Mouse (Mus musculus) CH12.LX (cell line): ENCODE results near the gene Milr1. TPM values are rescaled to one million over a fixed set of nuclear protein-coding genes. Genes with fewer than 3 reads are reported as not detected.
A peak's percentile ranks its signal among the peaks of the same experiment; 100 is the strongest.

Experiments used
- DNase-seq: peaks from one replicate; pipeline ENCODE4 v3.0.0-alpha.2; 2013; ENCODE audit errors: extremely low read depth
- H3K27ac ChIP-seq: 2 replicates; pipeline ENCODE4 v1.5.1; 2012; ENCODE audit warnings: low read depth, mild to moderate bottlenecking, control low read depth, moderate library complexity; ENCODE audit not compliant: insufficient read depth
- H3K27me3 ChIP-seq: replicated peaks from 2 replicates; pipeline ENCODE3; 2012; ENCODE audit warnings: inconsistent platforms
- H3K36me3 ChIP-seq, 2 experiments: replicated peaks in 1 of 2; 2 replicates each; pipeline versions ENCODE3 to v1.6.1; 2012; ENCODE audit warnings: inconsistent platforms in 1 of 2, low read length in 1 of 2, mild to moderate bottlenecking in 1 of 2, mixed read lengths in 1 of 2, moderate library complexity in 1 of 2; ENCODE audit not compliant: control insufficient read depth in 1 of 2, insufficient read depth in 1 of 2
- H3K4me1 ChIP-seq, 2 experiments: 2 replicates each; pipeline ENCODE4 v1.6.1; 2012; ENCODE audit warnings: inconsistent platforms in 1 of 2, moderate library complexity in 1 of 2; ENCODE audit not compliant: insufficient read depth in 2 of 2, control insufficient read depth in 1 of 2
- H3K4me2 ChIP-seq: 2 replicates; pipeline ENCODE4 v1.6.1; 2012; ENCODE audit warnings: low read depth, mild to moderate bottlenecking, control low read depth; ENCODE audit not compliant: poor library complexity, insufficient read depth, severe bottlenecking
- H3K4me3 ChIP-seq, 3 experiments: fragments of 150-350 bp in 1 of 3; sonication (generic) in 1 of 3; replicated peaks in 1 of 3; 2 replicates each; pipeline versions ENCODE3 to v1.5.1; 2011 to 2012; ENCODE audit warnings: low read depth in 2 of 3, low read length in 2 of 3, mild to moderate bottlenecking in 2 of 3, moderate library complexity in 2 of 3, control low read depth in 1 of 3, improper control_type of control experiment in 1 of 3, inconsistent platforms in 1 of 3, mixed read lengths in 1 of 3; ENCODE audit not compliant: poor library complexity in 1 of 3
- H3K79me2 ChIP-seq: replicated peaks from 2 replicates; pipeline ENCODE4 v1.6.1; 2012; ENCODE audit warnings: mild to moderate bottlenecking, moderate library complexity; ENCODE audit not compliant: control insufficient read depth, poor library complexity, insufficient read depth, severe bottlenecking; ENCODE audit errors: extremely low read depth
- H3K9ac ChIP-seq: 2 replicates; pipeline ENCODE4 v1.6.1; 2012; ENCODE audit warnings: low read depth, mild to moderate bottlenecking, control low read depth, moderate library complexity; ENCODE audit not compliant: insufficient read depth
- H3K9me3 ChIP-seq: replicated peaks from 2 replicates; pipeline ENCODE3; 2012; ENCODE audit warnings: low read length, inconsistent platforms, mixed read lengths
- BHLHE40 ChIP-seq: IDR thresholded peaks from 2 replicates; pipeline ENCODE4 v1.6.1; 2011; ENCODE audit warnings: mild to moderate bottlenecking, low read depth, low read length, improper control_type of control experiment
- CTCF ChIP-seq, 2 experiments: IDR thresholded peaks in 1 of 2; conservative IDR thresholded peaks in 1 of 2; 2 replicates each; pipeline ENCODE4 v1.5.1; 2011 to 2012; ENCODE audit warnings: low read depth in 2 of 2, low read length in 2 of 2, improper control_type of control experiment in 1 of 2, inconsistent platforms in 1 of 2, mild to moderate bottlenecking in 1 of 2, moderate library complexity in 1 of 2
- E2F4 ChIP-seq: IDR thresholded peaks from 2 replicates; pipeline ENCODE4 v1.6.1; 2011; ENCODE audit warnings: low read depth, low read length, improper control_type of control experiment; ENCODE audit not compliant: insufficient replicate concordance
- ELF1 ChIP-seq: IDR thresholded peaks from 2 replicates; pipeline ENCODE4 v1.6.1; 2014; ENCODE audit warnings: low read depth, mild to moderate bottlenecking, inconsistent platforms, low read length, improper control_type of control experiment
- EP300 ChIP-seq: IDR thresholded peaks from 2 replicates; pipeline ENCODE4 v1.6.1; 2011; ENCODE audit warnings: low read length, improper control_type of control experiment
- ETS1 ChIP-seq: conservative IDR thresholded peaks from 2 replicates; pipeline ENCODE4 v1.6.1; 2012; ENCODE audit warnings: low read depth, mild to moderate bottlenecking, inconsistent platforms, low read length, improper control_type of control experiment, moderate library complexity
- GABPA ChIP-seq: IDR thresholded peaks from 2 replicates; pipeline ENCODE4 v1.6.1; 2012; ENCODE audit warnings: low read depth, low read length, improper control_type of control experiment, inconsistent platforms; ENCODE audit not compliant: insufficient replicate concordance
- HCFC1 ChIP-seq: IDR thresholded peaks from 2 replicates; pipeline ENCODE4 v1.6.1; 2012; ENCODE audit warnings: low read depth, mild to moderate bottlenecking, inconsistent platforms, low read length, improper control_type of control experiment
- JUND ChIP-seq: conservative IDR thresholded peaks from 2 replicates; pipeline ENCODE4 v1.6.1; 2011; ENCODE audit warnings: low read depth, low read length, improper control_type of control experiment
- MAFK ChIP-seq: IDR thresholded peaks from 2 replicates; pipeline ENCODE4 v1.6.1; 2011; ENCODE audit warnings: low read length, improper control_type of control experiment; ENCODE audit not compliant: insufficient replicate concordance
- MAZ ChIP-seq: IDR thresholded peaks from 2 replicates; pipeline ENCODE4 v1.6.1; 2012; ENCODE audit warnings: low read depth, mild to moderate bottlenecking, inconsistent platforms, low read length, improper control_type of control experiment, moderate library complexity
- MXI1 ChIP-seq: IDR thresholded peaks from 2 replicates; pipeline ENCODE4 v1.6.1; 2011; ENCODE audit warnings: mild to moderate bottlenecking, low read depth, low read length, improper control_type of control experiment
- MYC ChIP-seq: IDR thresholded peaks from 2 replicates; pipeline ENCODE4 v1.6.1; 2011; ENCODE audit warnings: low read depth, mild to moderate bottlenecking, improper control_type of control experiment, low read length
- PAX5 ChIP-seq: IDR thresholded peaks from 2 replicates; pipeline ENCODE4 v1.6.1; 2012; ENCODE audit warnings: low read length, inconsistent platforms, mixed read lengths
- POLR2AphosphoS2 ChIP-seq: IDR thresholded peaks from 2 replicates; pipeline ENCODE4 v1.6.1; 2011; ENCODE audit warnings: low read depth, low read length, improper control_type of control experiment
- RAD21 ChIP-seq: IDR thresholded peaks from 2 replicates; pipeline ENCODE4 v1.6.1; 2011; ENCODE audit warnings: low read depth, mild to moderate bottlenecking, low read length, improper control_type of control experiment, moderate library complexity
- SMC3 ChIP-seq: IDR thresholded peaks from 2 replicates; pipeline ENCODE4 v1.6.1; 2011; ENCODE audit warnings: low read depth, low read length, improper control_type of control experiment
- TBP ChIP-seq: conservative IDR thresholded peaks from 2 replicates; pipeline ENCODE4 v1.6.1; 2011; ENCODE audit warnings: low read depth, low read length, improper control_type of control experiment
- UBTF ChIP-seq: IDR thresholded peaks from 2 replicates; pipeline ENCODE4 v1.6.1; 2012; ENCODE audit warnings: low read depth, mild to moderate bottlenecking, inconsistent platforms, low read length, improper control_type of control experiment, moderate library complexity
- USF1 ChIP-seq: IDR thresholded peaks from 2 replicates; pipeline ENCODE4 v1.6.1; 2014; ENCODE audit warnings: low read depth, mild to moderate bottlenecking, inconsistent platforms, low read length, improper control_type of control experiment
- ZC3H11A ChIP-seq: IDR thresholded peaks from 2 replicates; pipeline ENCODE4 v1.6.1; 2012; ENCODE audit warnings: low read depth, mild to moderate bottlenecking, inconsistent platforms, low read length, improper control_type of control experiment
- ZKSCAN1 ChIP-seq: IDR thresholded peaks from 2 replicates; pipeline ENCODE4 v1.6.1; 2012; ENCODE audit warnings: low read depth, inconsistent platforms, low read length, improper control_type of control experiment, borderline replicate concordance
- ZMIZ1 ChIP-seq: IDR thresholded peaks from 2 replicates; pipeline ENCODE4 v1.6.1; 2012; ENCODE audit warnings: low read depth, mild to moderate bottlenecking, inconsistent platforms, low read length, improper control_type of control experiment
- ZNF384 ChIP-seq: IDR thresholded peaks from 2 replicates; pipeline ENCODE4 v1.6.1; 2012; ENCODE audit warnings: low read depth, low read length, improper control_type of control experiment, inconsistent platforms
- dilution Hi-C: fragments of 300-500 bp; cut with MboI; formaldehyde crosslinking; loops from 2 replicates; pipeline ENCODE4 v1.14.3; 2020; ENCODE audit warnings: low sequenced_read_pairs; ENCODE audit not compliant: extremely low pct_unique_long_range_greater_than_20kb, extremely low pct_ligation_motif_present
- in situ Hi-C: fragments of 300-500 bp; cut with MboI; formaldehyde crosslinking; loops from 3 replicates; pipeline ENCODE4 v1.14.3; 2019; ENCODE audit warnings: low sequenced_read_pairs, low pct_ligation_motif_present, low pct_unique_long_range_greater_than_20kb, mixed read lengths
- polyA plus RNA-seq: library from polyadenylated mRNA; unstranded; fragments of >175 nt; gene quantifications from 2 replicates; pipeline ENCODE4 v1.2.1, GENCODE M21; 2012; ENCODE audit warnings: low read depth; ENCODE audit not compliant: insufficient read length
- total RNA-seq, 2 experiments: library from RNA; depleted of rRNA; stranded (reverse); fragments of 300-350 nt in 1 of 2; fragments of >200 nt in 1 of 2; gene quantifications; 2 replicates each; pipeline ENCODE4 v1.2.3; 2012 to 2014

The Milr1 gene
- total and polyA plus RNA-seq, 3 experiments, result 22.0 to 41.2 (median 35.4) TPM

DNA sequence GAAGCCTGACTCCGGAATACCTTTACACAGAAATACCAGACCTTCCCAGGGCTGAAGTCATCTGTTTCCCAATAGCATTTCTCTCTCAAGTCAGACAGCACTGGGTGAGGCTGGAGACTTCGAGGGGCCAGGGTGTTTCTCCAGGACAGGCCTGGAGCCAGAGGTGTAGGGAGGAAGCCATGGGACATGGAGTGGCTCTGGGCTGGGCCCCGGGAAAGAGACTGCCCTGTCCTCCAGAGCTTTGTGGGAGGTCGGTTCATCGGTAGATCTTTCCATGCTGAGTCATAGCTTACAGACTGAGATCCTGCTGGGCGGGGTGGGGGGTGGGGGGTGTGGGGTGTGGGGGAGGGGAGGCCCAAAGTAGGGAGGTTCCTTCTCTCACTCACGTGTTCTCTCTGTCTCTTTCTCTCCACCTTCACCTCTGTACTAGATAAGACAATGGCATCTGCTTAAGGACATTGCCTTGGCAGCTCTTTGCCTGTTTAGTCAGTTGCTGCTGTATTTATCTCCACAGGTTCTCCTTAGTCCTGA, 28.1 kb upstream of the Milr1 start (continued):
- TF ChIP-seq ZKSCAN1, result no peak
- no peak for TF ChIP-seq ELF1
- no peak for TF ChIP-seq CTCF (conservative IDR thresholded peaks at IDR 0.05 in 1 of 2, IDR thresholded peaks at IDR 0.05 in 1 of 2; ENCODE audit: low read depth in 2 of 2, low read length in 2 of 2)
- TF ChIP-seq JUND, result 0 out of 2 replicates have a peak, but pooled peaks have one; percentile 17
- no peak for TF ChIP-seq ZC3H11A
- no peak for TF ChIP-seq ZMIZ1
- TF ChIP-seq PAX5, result no peak
- TF ChIP-seq ZNF384, result 0 out of 2 replicates have a peak, but pooled peaks have one; percentile 13
- TF ChIP-seq GABPA, result no peak
- no peak for TF ChIP-seq RAD21
- TF ChIP-seq UBTF, result no peak
- no peak; the same call in 1 of the 2 replicates for TF ChIP-seq HCFC1
- TF ChIP-seq TBP, result no peak
- 0 out of 2 replicates have a peak, but pooled peaks have one; percentile 61 for TF ChIP-seq MAFK

DNA sequence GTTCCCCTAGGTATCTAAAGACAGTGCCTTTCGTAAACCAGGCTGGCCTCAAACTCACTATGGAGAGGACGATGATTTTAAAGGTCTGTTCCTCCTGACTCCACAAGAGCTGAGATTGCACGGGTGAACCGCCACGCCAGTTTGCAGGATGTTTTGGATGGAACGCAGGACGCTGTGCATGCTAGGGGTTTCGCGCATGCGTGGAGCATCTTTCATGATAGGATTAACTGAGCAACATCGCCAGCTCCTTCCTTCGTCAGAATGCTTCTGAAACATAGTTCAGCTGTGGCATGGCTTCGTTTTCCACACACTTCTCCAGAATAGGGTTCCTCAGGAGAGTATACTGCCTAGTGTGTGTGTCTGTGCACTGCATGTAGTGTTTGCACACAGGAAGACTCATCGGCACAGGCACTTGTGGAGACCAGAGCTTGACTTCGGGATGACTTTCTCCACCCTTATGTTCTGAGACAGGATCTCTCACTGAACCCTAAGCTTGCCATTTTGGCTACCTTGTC, 27.4 kb upstream of the Milr1 start:
- Histone ChIP-seq H3K9ac (no peak overlapping the region), H3K27ac (no peak overlapping the region)
- no peak for DNase-seq
- in situ Hi-C loops, result no loop called here
- TF ChIP-seq EP300 (no peak), POLR2AphosphoS2 (no peak), ZMIZ1 (no peak), ETS1 (no peak), MXI1 (no peak), MAFK (no peak), SMC3 (no peak), ZKSCAN1 (no peak), USF1 (no peak), JUND (no peak), BHLHE40 (no peak), E2F4 (no peak), MAZ (no peak), MYC (no peak), ZNF384 (no peak), HCFC1 (no peak)
- TF ChIP-seq, all 38 proteins: peak for 0
- no peaks in the 10 kb centered on the region for H3K27me3 ChIP-seq
- no peak overlapping the region for H3K4me2 ChIP-seq
- H3K4me1 ChIP-seq, result peaks cover 13 to 41% of the 10 kb centered on the region in 2 experiments
- H3K36me3 ChIP-seq, result peaks cover 0 to 13% of the 10 kb centered on the region in 2 experiments
- dilution Hi-C loops, result no loop called here
- H3K9me3 ChIP-seq, result no peaks in the 10 kb centered on the region
- no peaks in the 10 kb centered on the region for H3K79me2 ChIP-seq
- H3K4me3 ChIP-seq, result no peak overlapping the region
